Mouse (Mus musculus): ENCODE results near the gene Ablim1.

Gene Ablim1

GRCm38 (mm10) chr19:57298006-57298405 lies 16.7 kb downstream of the Ablim1 start:
- DNase-seq = no peak

- DNase-seq = no peak
Measured at GRCm38 (mm10) chr19:57297447-57297846, 17.3 kb downstream of the Ablim1 start.

- no peak for DNase-seq
Measured at GRCm38 (mm10) chr19:57296539-57296938, 18.2 kb downstream of the Ablim1 start.

- no peak for DNase-seq
Measured at GRCm38 (mm10) chr19:57295521-57295920, 19.2 kb downstream of the Ablim1 start.

GRCm38 (mm10) chr19:57294356-57294755 lies 20.4 kb downstream of the Ablim1 start:
- no peak for DNase-seq

- DNase-seq = no peak
Measured at GRCm38 (mm10) chr19:57293737-57294136, 21.0 kb downstream of the Ablim1 start.

GRCm38 (mm10) chr19:57283310-57283709 lies 31.4 kb downstream of the Ablim1 start:
- DNase-seq = no peak

- no peak for DNase-seq
Measured at GRCm38 (mm10) chr19:57282642-57283041, 32.1 kb downstream of the Ablim1 start.

- no peak for DNase-seq
Measured at GRCm38 (mm10) chr19:57279666-57280065, 35.1 kb downstream of the Ablim1 start.

- no peak for DNase-seq
Measured at GRCm38 (mm10) chr19:57278263-57278662, 36.5 kb downstream of the Ablim1 start.

GRCm38 (mm10) chr19:57277010-57277409 lies 37.7 kb downstream of the Ablim1 start:
- DNase-seq = no peak

GRCm38 (mm10) chr19:57275166-57275953 lies 39.4 kb downstream of the Ablim1 start:
- peak; percentile 44 for DNase-seq

GRCm38 (mm10) chr19:57274717-57275116 lies 40.0 kb downstream of the Ablim1 start:
- DNase-seq = peak; percentile 24

GRCm38 (mm10) chr19:57274286-57274685 lies 40.4 kb downstream of the Ablim1 start:
- no peak for DNase-seq

GRCm38 (mm10) chr19:57272824-57273613 lies 41.7 kb downstream of the Ablim1 start:
- DNase-seq = peak; percentile 67

- no peak for DNase-seq
Measured at GRCm38 (mm10) chr19:57271757-57272156, 43.0 kb downstream of the Ablim1 start.

GRCm38 (mm10) chr19:57270711-57271110 lies 44.0 kb downstream of the Ablim1 start:
- no peak for DNase-seq

GRCm38 (mm10) chr19:57269791-57270190 lies 44.9 kb downstream of the Ablim1 start:
- DNase-seq = peak; percentile 70

GRCm38 (mm10) chr19:57267531-57267930 lies 47.2 kb downstream of the Ablim1 start:
- no peak for DNase-seq

- no peak for DNase-seq
Measured at GRCm38 (mm10) chr19:57266374-57267085, 48.2 kb downstream of the Ablim1 start.

- DNase-seq = peak; percentile 55
Measured at GRCm38 (mm10) chr19:57264296-57264947, 50.3 kb downstream of the Ablim1 start.

GRCm38 (mm10) chr19:57257801-57258200 lies 56.9 kb downstream of the Ablim1 start:
- no peak for DNase-seq

- DNase-seq = no peak
Measured at GRCm38 (mm10) chr19:57256666-57257065, 58.1 kb downstream of the Ablim1 start.

All from retina, postnatal 1 day (tissue).